In the genomic region with DNA sequence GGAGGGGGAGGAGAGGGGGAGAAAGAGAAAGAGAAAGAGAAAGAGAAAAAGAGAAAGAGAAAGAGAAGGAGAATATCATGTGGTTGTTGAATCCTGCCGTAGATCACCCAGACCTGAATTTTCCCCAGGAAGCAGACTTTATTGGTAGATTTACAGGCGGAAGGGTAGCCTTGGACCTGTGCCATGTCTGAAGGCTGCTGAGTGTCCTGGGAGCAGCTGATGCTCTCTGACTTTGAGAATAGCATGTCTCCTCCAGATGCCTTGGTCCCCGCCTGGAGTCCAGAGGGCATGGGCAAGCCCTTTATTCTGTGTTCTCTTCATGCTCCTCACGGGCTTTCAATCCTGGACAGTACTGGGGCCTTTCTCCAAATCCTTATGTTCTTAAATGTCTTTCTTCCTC, we compare ENCODE assay signal across 12 mouse cellular contexts.
"Had no signal": no experiment of that assay in that cellular context is flagged by ENCODE, and none has a peak within 500 bp of the region (broad histone marks: within the 10 kb centered on the region; RNA-seq: fewer than 3 reads in every experiment).

No protein-coding gene starts in this region.

- H3K4me3 ChIP-seq: layer of hippocampus, adult 2 months; limb, embryonic 15.5 days; liver, embryonic 12.5 days; lung, embryonic 15.5 days; midbrain, embryonic 13.5 days; stomach, embryonic 15.5 days had no signal

- H3K4me1 ChIP-seq: limb, embryonic 15.5 days; liver, embryonic 12.5 days; lung, embryonic 15.5 days; midbrain, embryonic 13.5 days; stomach, embryonic 15.5 days had no signal

- H3K9me3 ChIP-seq: limb, embryonic 15.5 days; liver, embryonic 12.5 days; lung, embryonic 15.5 days; midbrain, embryonic 13.5 days; stomach, embryonic 15.5 days had no signal

- H3K27ac ChIP-seq: layer of hippocampus, adult 2 months; limb, embryonic 15.5 days; liver, embryonic 12.5 days; lung, embryonic 15.5 days; midbrain, embryonic 13.5 days; stomach, embryonic 15.5 days had no signal

- ATAC-seq: inflammation-experienced regulatory T-cells, adult 6 months; intestine, postnatal 0 days; liver, embryonic 12.5 days; midbrain, embryonic 13.5 days had no signal

- H3K9ac ChIP-seq: limb, embryonic 15.5 days; liver, embryonic 12.5 days; lung, embryonic 15.5 days; midbrain, embryonic 13.5 days; stomach, embryonic 15.5 days had no signal

- H3K27me3 ChIP-seq: limb, embryonic 15.5 days; liver, embryonic 12.5 days; lung, embryonic 15.5 days; midbrain, embryonic 13.5 days; stomach, embryonic 15.5 days had no signal

- H3K36me3 ChIP-seq: limb, embryonic 15.5 days; liver, embryonic 12.5 days; lung, embryonic 15.5 days; midbrain, embryonic 13.5 days; stomach, embryonic 15.5 days had no signal

- H3K4me2 ChIP-seq: limb, embryonic 15.5 days; liver, embryonic 12.5 days; lung, embryonic 15.5 days; midbrain, embryonic 13.5 days; stomach, embryonic 15.5 days had no signal

- DNase-seq: lung, postnatal 14 days; right cerebral cortex, postnatal 14 days; thymus, adult 2 months; thymus, postnatal 25 days had no signal
